Mouse (Mus musculus): ENCODE data around the gene Pdf. TPM values are rescaled to one million over a fixed set of nuclear protein-coding genes. Genes with fewer than 3 reads are reported as not detected.
A peak's percentile ranks its signal among the peaks of the same experiment; 100 is the strongest.

Gene Pdf
- polyA plus RNA-seq, 1 experiment from 2014 or later: 13.5 TPM

- Histone ChIP-seq H3K9ac (ENCODE audit: low read depth, low read length) (no peak overlapping the region), H3K27me3 (ENCODE audit: control insufficient read depth, insufficient read depth, low read depth, low read length) (no peaks in the 10 kb centered on the region), H3K36me3 (ENCODE audit: control insufficient read depth, insufficient read depth) (peaks cover 29% of the 10 kb centered on the region), H3K9me3 (replicated peaks; ENCODE audit: control insufficient read depth, low read length) (no peaks in the 10 kb centered on the region), H3K4me3 (ENCODE audit: low read depth, low read length) (no peak overlapping the region), H3K4me2 (ENCODE audit: low read depth, low read length) (no peak overlapping the region), H3K27ac (ENCODE audit: low read length) (no peak overlapping the region), H3K4me1 (ENCODE audit: control insufficient read depth, low read depth, low read length) (no peaks in the 10 kb centered on the region)
- ATAC-seq (ENCODE audit: low read depth): no peak
- 81% methylated on average over 1 of the region's 1 CpGs for WGBS (ENCODE audit: insufficient replicate concordance)
These were observed 25.7 kb upstream of the Pdf start for GRCm38 (mm10) chr8:107074128-107074527.

DNA sequence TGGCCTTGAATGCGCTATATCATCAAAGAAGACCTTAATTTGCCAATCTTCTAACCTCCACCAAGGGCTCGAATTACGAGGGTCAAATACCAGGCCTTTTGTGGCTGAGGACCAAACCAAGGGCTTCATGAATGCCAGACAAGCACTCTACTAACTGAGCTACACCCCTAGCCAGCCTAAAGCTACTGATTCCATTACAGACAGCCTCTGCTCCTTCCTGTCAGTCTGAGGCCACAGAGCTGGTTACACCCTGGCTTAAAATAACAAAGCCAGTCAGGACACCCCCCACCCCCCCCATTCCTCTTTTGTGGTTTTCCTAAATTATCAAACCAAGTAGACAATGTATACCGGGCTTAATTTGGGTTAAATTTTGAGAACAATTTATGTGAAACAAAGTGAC is 25.3 kb upstream of the Pdf start:
- H3K9me3 ChIP-seq (replicated peaks; ENCODE audit: control insufficient read depth, low read length): no peaks in the 10 kb centered on the region
- H3K4me3 ChIP-seq (ENCODE audit: low read depth, low read length): no peak overlapping the region
- no peak for ATAC-seq (ENCODE audit: low read depth)
- no peak overlapping the region for H3K27ac ChIP-seq (ENCODE audit: low read length)
- no peak overlapping the region for H3K4me2 ChIP-seq (ENCODE audit: low read depth, low read length)
- no peak overlapping the region for H3K9ac ChIP-seq (ENCODE audit: low read depth, low read length)
- H3K36me3 ChIP-seq (ENCODE audit: control insufficient read depth, insufficient read depth): peaks cover 26% of the 10 kb centered on the region
- WGBS (ENCODE audit: insufficient replicate concordance): 63% methylated on average over 4 of the region's 4 CpGs
- no peaks in the 10 kb centered on the region for H3K4me1 ChIP-seq (ENCODE audit: control insufficient read depth, low read depth, low read length)
- no peaks in the 10 kb centered on the region for H3K27me3 ChIP-seq (ENCODE audit: control insufficient read depth, insufficient read depth, low read depth, low read length)

DNA sequence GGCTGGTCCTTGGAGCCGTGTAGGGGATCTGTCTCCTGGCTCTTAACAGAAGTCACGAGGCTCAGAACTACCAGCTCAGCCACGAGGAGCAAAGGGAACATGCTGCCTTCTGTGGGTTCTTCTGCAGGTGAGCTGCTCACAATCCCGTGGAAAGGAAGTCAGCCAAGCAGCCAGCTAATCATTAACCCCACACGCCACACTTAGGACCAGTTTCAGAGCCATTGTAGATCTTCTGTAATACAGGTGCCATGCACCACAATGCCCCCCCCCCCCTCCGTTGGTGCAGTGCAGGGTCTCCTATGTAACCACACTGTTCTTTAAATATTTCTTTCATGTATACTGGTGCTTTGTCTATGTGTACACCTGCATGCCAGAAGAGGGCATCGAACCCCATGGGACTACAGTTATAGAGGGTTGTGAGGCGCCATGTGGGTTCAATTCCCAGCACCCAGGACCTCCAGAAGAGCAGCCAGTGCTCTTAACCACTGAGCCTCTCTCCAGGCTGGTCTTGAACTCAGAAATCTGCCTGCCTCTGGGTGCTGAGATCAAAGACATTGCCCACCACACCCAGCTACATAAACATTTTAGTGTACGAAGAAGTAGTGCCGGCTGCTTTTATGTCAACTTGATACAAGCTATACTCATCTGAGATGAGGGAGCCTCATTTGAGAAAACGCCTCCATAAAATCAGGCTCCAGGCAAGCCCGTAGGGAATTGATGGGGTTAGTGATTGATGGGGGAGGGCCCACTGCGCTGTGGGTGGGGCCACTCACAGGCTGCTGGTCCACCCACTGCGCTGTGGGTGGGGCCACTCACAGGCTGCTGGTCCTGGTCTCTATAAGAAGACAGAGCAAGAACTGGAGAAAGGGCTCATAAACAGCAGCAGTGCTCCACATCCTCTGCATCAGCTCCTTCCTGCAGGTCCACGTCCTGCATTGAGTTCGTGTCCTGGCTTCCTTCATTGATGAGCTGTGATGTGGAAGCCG is 17.4 kb upstream of the Pdf start, which contains the start of gene Tmed6:
TSS of gene Tmed6 (minus strand) at position 134 of the 986 bp plus-strand sequence.
- Histone ChIP-seq H3K27ac (ENCODE audit: low read length) (no peak within 1 kb of the TSS), H3K27me3 (ENCODE audit: control insufficient read depth, insufficient read depth, low read depth, low read length) (no peaks in the 10 kb centered on the region), H3K4me1 (ENCODE audit: control insufficient read depth, low read depth, low read length) (peaks cover 8% of the 10 kb centered on the region), H3K4me3 (ENCODE audit: low read depth, low read length) (no peak within 1 kb of the TSS), H3K36me3 (ENCODE audit: control insufficient read depth, insufficient read depth) (peaks cover 3% of the 10 kb centered on the region; the same call in 1 of the 2 replicates), H3K9ac (ENCODE audit: low read depth, low read length) (no peak within 1 kb of the TSS), H3K4me2 (ENCODE audit: low read depth, low read length) (no peak within 1 kb of the TSS), H3K9me3 (replicated peaks; ENCODE audit: control insufficient read depth, low read length) (no peaks in the 10 kb centered on the region)
- 46% methylated on average over 17 of the region's 17 CpGs for WGBS (ENCODE audit: insufficient replicate concordance)
- peak; percentile 83 for ATAC-seq (ENCODE audit: low read depth)

- Histone ChIP-seq H3K27ac (ENCODE audit: low read length) (no peak overlapping the region), H3K9ac (ENCODE audit: low read depth, low read length) (no peak overlapping the region), H3K4me3 (ENCODE audit: low read depth, low read length) (no peak overlapping the region), H3K4me1 (ENCODE audit: control insufficient read depth, low read depth, low read length) (peaks cover 9% of the 10 kb centered on the region), H3K27me3 (ENCODE audit: control insufficient read depth, insufficient read depth, low read depth, low read length) (no peaks in the 10 kb centered on the region), H3K9me3 (replicated peaks; ENCODE audit: control insufficient read depth, low read length) (no peaks in the 10 kb centered on the region), H3K36me3 (ENCODE audit: control insufficient read depth, insufficient read depth) (peaks cover 3% of the 10 kb centered on the region; the same call in 1 of the 2 replicates), H3K4me2 (ENCODE audit: low read depth, low read length) (no peak overlapping the region)
- 77% methylated on average over 1 of the region's 1 CpGs for WGBS (ENCODE audit: insufficient replicate concordance)
- no peak for ATAC-seq (ENCODE audit: low read depth)
These were observed 14.2 kb upstream of the Pdf start for GRCm38 (mm10) chr8:107062613-107063012.

- H3K36me3 ChIP-seq (ENCODE audit: control insufficient read depth, insufficient read depth): peaks cover 27% of the 10 kb centered on the region
- peak overlapping the region; percentile 93 for H3K4me2 ChIP-seq (ENCODE audit: low read depth, low read length)
- ATAC-seq (ENCODE audit: low read depth): peak; percentile 19
- H3K27ac ChIP-seq (ENCODE audit: low read length): peak overlapping the region; percentile 46
- no peaks in the 10 kb centered on the region for H3K9me3 ChIP-seq (replicated peaks; ENCODE audit: control insufficient read depth, low read length)
- peaks cover 19% of the 10 kb centered on the region for H3K4me1 ChIP-seq (ENCODE audit: control insufficient read depth, low read depth, low read length)
- H3K9ac ChIP-seq (ENCODE audit: low read depth, low read length): peak overlapping the region; percentile 92
- peak overlapping the region; percentile 100 for H3K4me3 ChIP-seq (ENCODE audit: low read depth, low read length)
- under 1% methylated on average over 33 of the region's 33 CpGs for WGBS (ENCODE audit: insufficient replicate concordance)
- H3K27me3 ChIP-seq (ENCODE audit: control insufficient read depth, insufficient read depth, low read depth, low read length): no peaks in the 10 kb centered on the region
These were observed 8.6 kb upstream of the Pdf start for GRCm38 (mm10) chr8:107056973-107057369.

DNA sequence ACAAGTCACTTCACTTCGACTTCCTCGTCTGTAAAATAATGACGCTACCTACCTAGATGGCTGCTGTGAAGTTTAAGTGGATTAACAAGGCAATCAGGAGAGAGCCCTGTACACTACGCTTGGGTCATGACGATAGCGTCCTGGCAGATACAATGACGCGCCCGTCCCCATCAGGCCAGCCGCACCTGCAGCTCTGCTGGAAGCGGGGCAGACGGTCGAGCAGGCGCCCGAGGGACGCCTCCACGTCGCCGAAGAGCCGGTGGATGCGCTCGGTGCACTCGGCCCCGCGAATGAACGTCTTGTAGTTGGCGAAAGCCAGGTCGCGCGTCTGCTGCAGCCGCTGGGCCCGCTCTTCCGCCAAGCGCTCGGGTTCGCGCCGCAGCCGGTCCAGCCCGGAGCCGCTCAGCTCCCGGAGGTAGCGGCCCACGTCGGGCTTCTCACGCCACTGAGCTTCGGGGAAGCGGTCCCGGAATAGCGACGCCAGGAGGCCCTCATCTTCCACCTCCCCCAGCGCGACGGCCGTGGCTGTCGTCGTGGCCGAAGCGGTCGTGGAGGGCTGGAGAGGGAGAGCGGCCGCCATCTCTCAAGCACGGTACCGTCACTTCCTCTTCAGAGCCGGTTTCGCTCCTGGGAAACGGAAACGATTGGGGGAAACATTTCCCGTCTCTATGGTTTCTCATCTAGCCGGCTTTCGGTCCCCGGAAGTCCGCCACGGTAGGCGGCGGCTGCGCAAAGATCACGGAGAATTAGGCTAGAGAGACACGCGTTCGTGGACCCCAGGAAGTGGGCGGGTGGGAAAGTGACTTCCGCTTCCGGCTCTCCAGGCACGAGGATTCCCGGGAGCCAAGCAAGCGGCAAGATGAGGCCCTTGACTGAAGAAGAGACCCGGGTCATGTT is 7.9 kb upstream of the Pdf start, which contains the start of the genes Cog8 and Nip7:
TSS of gene Cog8 (minus strand) at position 614 of the 897 bp plus-strand sequence.
TSS of gene Nip7 (plus strand) at position 802 of the 897 bp plus-strand sequence.
- peak; percentile 92 for ATAC-seq (ENCODE audit: low read depth)
- H3K27me3 ChIP-seq (ENCODE audit: control insufficient read depth, insufficient read depth, low read depth, low read length): no peaks in the 10 kb centered on the region
- H3K36me3 ChIP-seq (ENCODE audit: control insufficient read depth, insufficient read depth): peaks cover 34% of the 10 kb centered on the region
- H3K4me2 ChIP-seq (ENCODE audit: low read depth, low read length): peak within 1 kb of the TSS; percentile 93
- peak within 1 kb of the TSS; percentile 89 for H3K27ac ChIP-seq (ENCODE audit: low read length)
- WGBS (ENCODE audit: insufficient replicate concordance): under 1% methylated on average over 88 of the region's 88 CpGs
- H3K4me1 ChIP-seq (ENCODE audit: control insufficient read depth, low read depth, low read length): peaks cover 19% of the 10 kb centered on the region
- H3K9ac ChIP-seq (ENCODE audit: low read depth, low read length): peak within 1 kb of the TSS; percentile 92
- H3K4me3 ChIP-seq (ENCODE audit: low read depth, low read length): peak within 1 kb of the TSS; percentile 100
- H3K9me3 ChIP-seq (replicated peaks; ENCODE audit: control insufficient read depth, low read length): no peaks in the 10 kb centered on the region

DNA sequence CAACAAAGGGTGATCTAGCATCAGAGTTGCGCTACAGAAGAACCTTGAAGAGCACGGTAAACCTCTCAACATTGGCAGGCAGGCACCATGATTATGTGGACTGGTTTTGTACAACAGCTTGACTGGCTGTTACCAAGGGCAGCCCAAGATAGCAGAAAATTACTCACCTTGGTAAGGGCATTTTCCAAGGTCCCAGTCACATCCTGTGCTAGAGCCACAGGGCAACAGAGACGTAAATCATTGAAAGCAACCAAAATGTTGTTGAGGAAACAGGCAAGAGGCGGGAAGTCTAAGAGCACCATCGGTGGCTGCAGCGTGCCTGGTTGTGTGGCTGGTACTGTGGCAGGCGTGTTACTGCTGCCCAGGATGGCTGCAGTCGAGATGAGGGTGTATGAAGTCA is 3.6 kb upstream of the Pdf start:
- H3K4me1 ChIP-seq (ENCODE audit: control insufficient read depth, low read depth, low read length): peaks cover 28% of the 10 kb centered on the region
- H3K36me3 ChIP-seq (ENCODE audit: control insufficient read depth, insufficient read depth): peaks cover 31% of the 10 kb centered on the region
- no peak overlapping the region for H3K4me2 ChIP-seq (ENCODE audit: low read depth, low read length)
- H3K27me3 ChIP-seq (ENCODE audit: control insufficient read depth, insufficient read depth, low read depth, low read length): no peaks in the 10 kb centered on the region
- H3K4me3 ChIP-seq (ENCODE audit: low read depth, low read length): no peak overlapping the region
- no peaks in the 10 kb centered on the region for H3K9me3 ChIP-seq (replicated peaks; ENCODE audit: control insufficient read depth, low read length)
- H3K9ac ChIP-seq (ENCODE audit: low read depth, low read length): no peak overlapping the region
- no peak overlapping the region for H3K27ac ChIP-seq (ENCODE audit: low read length)
- no peak for ATAC-seq (ENCODE audit: low read depth)
- WGBS (ENCODE audit: insufficient replicate concordance): 90% methylated on average over 8 of the region's 8 CpGs

GRCm38 (mm10) chr8:107049480-107049879 is 1.1 kb upstream of the Pdf start:
- 69% methylated on average over 4 of the region's 4 CpGs for WGBS (ENCODE audit: insufficient replicate concordance)
- Histone ChIP-seq H3K27me3 (ENCODE audit: control insufficient read depth, insufficient read depth, low read depth, low read length) (no peaks in the 10 kb centered on the region), H3K9ac (ENCODE audit: low read depth, low read length) (no peak overlapping the region), H3K4me1 (ENCODE audit: control insufficient read depth, low read depth, low read length) (peaks cover 17% of the 10 kb centered on the region), H3K36me3 (ENCODE audit: control insufficient read depth, insufficient read depth) (peaks cover 54% of the 10 kb centered on the region), H3K9me3 (replicated peaks; ENCODE audit: control insufficient read depth, low read length) (no peaks in the 10 kb centered on the region), H3K4me3 (ENCODE audit: low read depth, low read length) (no peak overlapping the region), H3K27ac (ENCODE audit: low read length) (no peak overlapping the region), H3K4me2 (ENCODE audit: low read depth, low read length) (0 out of 2 replicates have a peak overlapping the region, but pooled peaks have one; percentile 81)
- no peak for ATAC-seq (ENCODE audit: low read depth)

All from liver, embryonic 16.5 days (tissue).